Comparison of ENCODE assay signal across 9 mouse cellular contexts in genomic region chr7:27449256-27449862, GRCm38 (mm10). TPM values are rescaled to one million over a fixed set of nuclear protein-coding genes. Genes with fewer than 3 reads are reported as not detected.
DNase-seq lines count a peak whose midpoint lies in the region; ATAC-seq lines count a peak whose summit lies in the region.
"Had no signal": no experiment of that assay in that cellular context is flagged by ENCODE, and none has a peak within 500 bp of the region (broad histone marks: within the 10 kb centered on the region; RNA-seq: fewer than 3 reads in every experiment).

No protein-coding gene starts in this region.

- no peak overlapping the region for H3K9ac ChIP-seq in midbrain, embryonic 16.5 days (ENCODE audit: low read depth, low read length)
- H3K9ac ChIP-seq: embryonic facial prominence, embryonic 12.5 days had no signal

- H3K4me2 ChIP-seq in midbrain, embryonic 16.5 days (ENCODE audit: low read length): no peak overlapping the region

- peak overlapping the region; percentile 64; the same call in 1 of the 2 replicates for H3K4me3 ChIP-seq in midbrain, embryonic 10.5 days
- H3K4me3 ChIP-seq in midbrain, embryonic 16.5 days (ENCODE audit: low read depth, low read length): no peak overlapping the region
- H3K4me3 ChIP-seq in brown adipose tissue, adult 24 weeks (ENCODE audit: insufficient read depth, low read depth, low read length): peak overlapping the region; percentile 72; the same call in 1 of the 2 replicates

- intact Hi-C loops in left cerebral cortex, postnatal 25 days (cut with DNase I): loop anchor here (2.0 to 5.0 kb wide), 2 partner anchors 37 to 112 kb away; partner anchors contain the start of genes Ltbp4 and Sertad1

- no peak overlapping the region for H3K27ac ChIP-seq in midbrain, embryonic 10.5 days (replicated peaks)
- H3K27ac ChIP-seq in midbrain, embryonic 16.5 days (ENCODE audit: low read length): no peak overlapping the region
- 0 out of 2 replicates have a peak overlapping the region, but pooled peaks have one; percentile 6 for H3K27ac ChIP-seq in brown adipose tissue, adult 24 weeks (replicated peaks; ENCODE audit: low read depth, low read length)
- H3K27ac ChIP-seq: embryonic facial prominence, embryonic 12.5 days had no signal

- ATAC-seq in midbrain, embryonic 16.5 days: no peak
- ATAC-seq in megakaryocyte progenitor cell, adult 5-6 weeks (replicated peaks; ENCODE audit: poor library complexity): peak; percentile 25

- no peaks in the 10 kb centered on the region for H3K9me3 ChIP-seq in midbrain, embryonic 10.5 days (replicated peaks)
- no peaks in the 10 kb centered on the region for H3K9me3 ChIP-seq in midbrain, embryonic 16.5 days (replicated peaks; ENCODE audit: control insufficient read depth, low read length, poor library complexity, severe bottlenecking)
- H3K9me3 ChIP-seq: embryonic facial prominence, embryonic 12.5 days had no signal

- peaks cover 27% of the 10 kb centered on the region for H3K4me1 ChIP-seq in midbrain, embryonic 10.5 days
- H3K4me1 ChIP-seq in midbrain, embryonic 16.5 days (ENCODE audit: control insufficient read depth, insufficient read depth, low read length): peaks cover 11% of the 10 kb centered on the region
- peaks cover 3% of the 10 kb centered on the region; the same call in 1 of the 2 replicates for H3K4me1 ChIP-seq in brown adipose tissue, adult 24 weeks (ENCODE audit: control insufficient read depth, insufficient read depth, insufficient read length, low read length)

- H3K27me3 ChIP-seq in midbrain, embryonic 10.5 days (ENCODE audit: low read depth, poor library complexity, severe bottlenecking): peaks cover 43% of the 10 kb centered on the region
- no peaks in the 10 kb centered on the region for H3K27me3 ChIP-seq in midbrain, embryonic 16.5 days (ENCODE audit: control insufficient read depth, insufficient read depth, low read depth, low read length)

- no peaks in the 10 kb centered on the region for H3K36me3 ChIP-seq in midbrain, embryonic 10.5 days
- H3K36me3 ChIP-seq in midbrain, embryonic 16.5 days (ENCODE audit: control insufficient read depth, insufficient read depth, low read length): no peaks in the 10 kb centered on the region
- H3K36me3 ChIP-seq: embryonic facial prominence, embryonic 12.5 days had no signal

- WGBS in midbrain, embryonic 10.5 days: 63% methylated on average over 10 of the region's 10 CpGs
- WGBS in midbrain, embryonic 16.5 days: 58% methylated on average over 10 of the region's 10 CpGs

- DNase-seq in midbrain, embryonic 10.5 days (ENCODE audit: low spot score): peak; percentile 47
- peak; percentile 54 to 57 for DNase-seq in frontal cortex, postnatal 25 days (ENCODE audit: low spot score in 2 of 2)
- DNase-seq in induced T-regulatory cell, adult 2 months (ENCODE audit: low read depth): peak; percentile 76
- peak; percentile 63 to 66 for DNase-seq in left cerebral cortex, postnatal 25 days (ENCODE audit: low spot score in 2 of 2)
- DNase-seq in testis, postnatal 14 days (ENCODE audit: low spot score): peak; percentile 51

RNA-seq across cellular contexts. Expression of gene Blvrb, which starts 1.6 kb away (rescaled TPM):
- polyA plus RNA-seq in midbrain, embryonic 10.5 days (2016; fragmentation: Nextera tagmentation; extraction: Ambion mirVana): 38.9 and 40.9 TPM in 2 replicates
- 13.2 and 15.1 TPM in 2 replicates for polyA plus RNA-seq in midbrain, embryonic 16.5 days (2015; fragmentation: Nextera tagmentation; extraction: Ambion mirVana)
- 80.2 and 109 TPM in 2 replicates for polyA plus RNA-seq in brown adipose tissue, adult 24 weeks (2012; ENCODE audit: insufficient read depth, insufficient read length, missing spikeins)
- 10 to 100 TPM; 12.0 to 15.9 TPM for total RNA-seq in left cerebral cortex, postnatal 25 days (2021)
- 31.8 and 53.4 TPM in 2 replicates for total RNA-seq in megakaryocyte progenitor cell, adult 5-6 weeks (2015)
- total RNA-seq in megakaryocyte progenitor cell, adult 5-6 weeks (2017): 21.2 and 30.2 TPM in 2 replicates

RNA-seq across cellular contexts. Expression of gene Sptbn4, which starts 1.9 kb away (rescaled TPM):
- polyA plus RNA-seq in midbrain, embryonic 10.5 days (2016; fragmentation: Nextera tagmentation; extraction: Ambion mirVana): 0.30 and 0.52 TPM in 2 replicates
- polyA plus RNA-seq in midbrain, embryonic 16.5 days (2015; fragmentation: Nextera tagmentation; extraction: Ambion mirVana): 3.1 and 4.4 TPM in 2 replicates
- polyA plus RNA-seq in brown adipose tissue, adult 24 weeks (2012; ENCODE audit: insufficient read depth, insufficient read length, missing spikeins): 0.20 TPM in 1 of 2 replicates, not detected in the other
- 100 to 1,000 TPM; 132 to 139 TPM for total RNA-seq in left cerebral cortex, postnatal 25 days (2021)
- total RNA-seq in megakaryocyte progenitor cell, adult 5-6 weeks (2015): 0.02 and 0.07 TPM in 2 replicates
- total RNA-seq in megakaryocyte progenitor cell, adult 5-6 weeks (2017): not detected in 2 replicates

RNA-seq across cellular contexts. Expression of gene Sertad3, which starts 24.2 kb away (rescaled TPM):
- 18.9 and 21.9 TPM in 2 replicates for polyA plus RNA-seq in midbrain, embryonic 10.5 days (2016; fragmentation: Nextera tagmentation; extraction: Ambion mirVana)
- polyA plus RNA-seq in midbrain, embryonic 16.5 days (2015; fragmentation: Nextera tagmentation; extraction: Ambion mirVana): 7.1 and 8.4 TPM in 2 replicates
- 4.2 and 8.3 TPM in 2 replicates for polyA plus RNA-seq in brown adipose tissue, adult 24 weeks (2012; ENCODE audit: insufficient read depth, insufficient read length, missing spikeins)
- total RNA-seq in left cerebral cortex, postnatal 25 days (2021): 1 to 10 TPM; 2.8 to 4.6 TPM
- total RNA-seq in megakaryocyte progenitor cell, adult 5-6 weeks (2015): 2.5 and 2.9 TPM in 2 replicates
- 6.1 and 7.6 TPM in 2 replicates for total RNA-seq in megakaryocyte progenitor cell, adult 5-6 weeks (2017)

RNA-seq across cellular contexts. Expression of gene Sertad1, which starts 37.4 kb away (rescaled TPM):
- polyA plus RNA-seq in midbrain, embryonic 10.5 days (2016; fragmentation: Nextera tagmentation; extraction: Ambion mirVana): 16.4 and 19.2 TPM in 2 replicates
- 7.0 and 9.2 TPM in 2 replicates for polyA plus RNA-seq in midbrain, embryonic 16.5 days (2015; fragmentation: Nextera tagmentation; extraction: Ambion mirVana)
- polyA plus RNA-seq in brown adipose tissue, adult 24 weeks (2012; ENCODE audit: insufficient read depth, insufficient read length, missing spikeins): 10.1 and 13.6 TPM in 2 replicates
- 10 to 100 TPM; 16.1 to 16.8 TPM for total RNA-seq in left cerebral cortex, postnatal 25 days (2021)
- total RNA-seq in megakaryocyte progenitor cell, adult 5-6 weeks (2015): 9.2 and 12.5 TPM in 2 replicates
- 5.9 and 6.8 TPM in 2 replicates for total RNA-seq in megakaryocyte progenitor cell, adult 5-6 weeks (2017)

RNA-seq across cellular contexts. Expression of gene Prx, which starts 49.8 kb away (rescaled TPM):
- 2.3 and 2.5 TPM in 2 replicates for polyA plus RNA-seq in midbrain, embryonic 10.5 days (2016; fragmentation: Nextera tagmentation; extraction: Ambion mirVana)
- 1.5 TPM in 2 replicates for polyA plus RNA-seq in midbrain, embryonic 16.5 days (2015; fragmentation: Nextera tagmentation; extraction: Ambion mirVana)
- 0.32 and 0.50 TPM in 2 replicates for polyA plus RNA-seq in brown adipose tissue, adult 24 weeks (2012; ENCODE audit: insufficient read depth, insufficient read length, missing spikeins)
- under 1 TPM; 0.32 to 0.62 TPM for total RNA-seq in left cerebral cortex, postnatal 25 days (2021)
- total RNA-seq in megakaryocyte progenitor cell, adult 5-6 weeks (2015): 0.52 and 0.68 TPM in 2 replicates
- 0.75 and 0.81 TPM in 2 replicates for total RNA-seq in megakaryocyte progenitor cell, adult 5-6 weeks (2017)
